8 mouse cellular contexts compared by ENCODE assay signal in the genomic region with DNA sequence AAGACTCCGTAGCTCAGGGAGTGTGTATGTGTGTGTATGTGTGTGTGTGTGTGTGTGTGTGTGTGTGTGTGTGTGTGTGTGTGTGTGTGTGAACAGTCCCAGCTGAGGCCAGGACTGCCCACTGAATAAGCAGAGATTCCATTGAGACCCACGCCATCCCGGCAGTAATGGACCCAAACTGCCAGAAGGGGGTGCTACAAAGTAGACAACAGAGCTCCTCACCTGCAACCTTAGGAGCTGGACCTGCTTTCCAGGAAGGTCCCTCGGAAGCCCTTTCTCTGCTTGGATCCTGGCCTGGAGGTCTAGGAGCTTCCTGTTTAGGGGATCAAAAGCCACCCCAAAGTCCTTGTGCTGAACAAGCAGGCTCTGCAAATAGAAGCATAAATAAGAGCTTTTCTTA. TPM values are rescaled to one million over a fixed set of nuclear protein-coding genes. Genes with fewer than 3 reads are reported as not detected.
DNase-seq lines count a peak whose midpoint lies in the region; ATAC-seq lines count a peak whose summit lies in the region.

No protein-coding gene starts in this region.

- 21% methylated on average over 4 of the region's 4 CpGs for WGBS in neural tube, embryonic 15.5 days
- WGBS in neural tube, embryonic 11.5 days, result 22% methylated on average over 4 of the region's 4 CpGs

- H3K4me2 ChIP-seq in neural tube, embryonic 15.5 days, result no peak overlapping the region
- H3K4me2 ChIP-seq in neural tube, embryonic 11.5 days (ENCODE audit: low read depth), result no peak overlapping the region

- no peak overlapping the region for H3K4me3 ChIP-seq in neural tube, embryonic 15.5 days (replicated peaks)
- no peak overlapping the region for H3K4me3 ChIP-seq in neural tube, embryonic 11.5 days (ENCODE audit: low read depth, low read length)

- H3K9me3 ChIP-seq in neural tube, embryonic 15.5 days (replicated peaks), result no peaks in the 10 kb centered on the region
- no peaks in the 10 kb centered on the region for H3K9me3 ChIP-seq in neural tube, embryonic 11.5 days (ENCODE audit: control insufficient read depth, low read length)

- no peak overlapping the region for H3K9ac ChIP-seq in neural tube, embryonic 15.5 days (replicated peaks)
- H3K9ac ChIP-seq in neural tube, embryonic 11.5 days (ENCODE audit: low read length), result no peak overlapping the region

- no peak for ATAC-seq in neural tube, embryonic 15.5 days (ENCODE audit: low FRiP score)
- ATAC-seq in neural tube, embryonic 11.5 days (ENCODE audit: insufficient read depth, low FRiP score, low TSS enrichment), result no peak

- DNase-seq in neural tube, embryonic 10.5 days (ENCODE audit: extremely low spot score, low spot score), result peak; percentile 65
- peak; percentile 60 for DNase-seq in Muller cell, postnatal 12 days (ENCODE audit: inconsistent ontology term)
- DNase-seq in cerebellum, adult 11-12 months, result peak; percentile 34
- peak; percentile 65 for DNase-seq in gastrocnemius, postnatal 10 days
- peak; percentile 54 for DNase-seq in layer of hippocampus, adult 9-10 months (ENCODE audit: low spot score)
- peak; percentile 62 for DNase-seq in neural tube, embryonic 11.5 days (ENCODE audit: low spot score)
- DNase-seq in yolk sac, embryonic 10.5 days (ENCODE audit: low spot score), result peak; percentile 33

- peaks cover 9% of the 10 kb centered on the region for H3K4me1 ChIP-seq in neural tube, embryonic 15.5 days
- no peaks in the 10 kb centered on the region for H3K4me1 ChIP-seq in neural tube, embryonic 11.5 days (ENCODE audit: control insufficient read depth, insufficient read depth, low read length)

- H3K27ac ChIP-seq in neural tube, embryonic 15.5 days (replicated peaks), result no peak overlapping the region
- no peak overlapping the region for H3K27ac ChIP-seq in neural tube, embryonic 11.5 days (ENCODE audit: low read depth, low read length)

- peaks cover 4% of the 10 kb centered on the region; the same call in 1 of the 2 replicates for H3K27me3 ChIP-seq in neural tube, embryonic 15.5 days (replicated peaks)
- H3K27me3 ChIP-seq in neural tube, embryonic 11.5 days (ENCODE audit: control insufficient read depth, insufficient read depth, low read length), result no peaks in the 10 kb centered on the region

- H3K36me3 ChIP-seq in neural tube, embryonic 15.5 days, result no peaks in the 10 kb centered on the region
- no peaks in the 10 kb centered on the region for H3K36me3 ChIP-seq in neural tube, embryonic 11.5 days (ENCODE audit: control insufficient read depth, insufficient read depth, low read length)

RNA-seq across cellular contexts. Expression of gene Syne3, which starts 55.7 kb away (rescaled TPM):
- polyA plus RNA-seq in neural tube, embryonic 15.5 days (2015; fragmentation: Nextera tagmentation; extraction: Ambion mirVana), result 0.28 and 0.66 TPM in 2 replicates
- total RNA-seq in gastrocnemius, postnatal 10 days (2021), result 10 to 100 TPM in 1 of 2 experiments, 1 to 10 TPM in 1; 9.0 to 11.5 TPM
- polyA plus RNA-seq in neural tube, embryonic 11.5 days (2014; fragmentation: Nextera tagmentation; extraction: Ambion mirVana), result 0.05 and 0.18 TPM in 2 replicates
